Mouse (Mus musculus): ENCODE data around the gene Slc6a6.

The Slc6a6 gene

GRCm38 (mm10) chr6:91700823-91701621 lies 17.2 kb downstream of the Slc6a6 start:
- no peak for DNase-seq (ENCODE audit: low spot score in 2 of 2)

DNA sequence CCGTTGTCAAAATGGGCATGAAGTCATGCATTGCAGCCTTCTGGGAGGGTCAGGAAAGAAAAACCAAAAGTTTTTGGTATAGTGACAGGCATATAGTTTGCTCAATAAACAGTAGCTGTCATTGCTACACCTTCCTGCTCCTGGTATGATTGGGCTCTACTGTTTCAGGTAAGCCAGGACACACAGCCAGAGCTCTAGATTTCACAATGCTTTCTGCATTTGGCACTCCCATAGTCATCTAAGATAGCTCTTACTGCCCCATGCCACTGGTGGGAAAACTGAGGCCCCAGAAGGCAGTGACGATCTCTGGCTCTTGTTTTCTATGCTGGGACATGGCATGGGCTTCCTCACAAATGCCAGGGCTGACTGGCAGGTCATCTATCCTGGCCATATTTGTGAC lies 19.6 kb downstream of the Slc6a6 start:
- no peak for DNase-seq (ENCODE audit: low spot score in 2 of 2)

DNA sequence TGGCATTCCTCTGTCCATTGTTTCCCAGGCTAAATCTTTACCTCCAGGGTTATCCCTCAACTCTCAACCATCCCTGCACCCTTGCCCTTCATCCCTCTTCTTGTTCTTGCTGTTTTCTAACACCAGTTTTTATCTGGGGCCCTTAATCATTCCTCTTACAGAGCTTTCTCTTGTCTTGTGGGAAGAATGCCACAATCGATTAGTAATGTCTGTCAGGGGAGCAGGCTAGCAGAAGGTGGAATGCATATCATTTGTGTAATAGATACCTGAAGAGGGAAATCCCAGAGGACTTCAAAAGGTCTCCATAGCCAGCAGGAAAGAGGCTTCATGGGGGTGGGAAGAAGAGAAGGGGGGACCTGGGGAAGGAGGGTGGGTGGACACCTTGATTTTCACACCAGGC lies 20.6 kb downstream of the Slc6a6 start:
- DNase-seq (ENCODE audit: low spot score in 2 of 2) = no peak

GRCm38 (mm10) chr6:91705651-91706050 lies 21.8 kb downstream of the Slc6a6 start:
- no peak for DNase-seq (ENCODE audit: low spot score in 2 of 2)

DNA sequence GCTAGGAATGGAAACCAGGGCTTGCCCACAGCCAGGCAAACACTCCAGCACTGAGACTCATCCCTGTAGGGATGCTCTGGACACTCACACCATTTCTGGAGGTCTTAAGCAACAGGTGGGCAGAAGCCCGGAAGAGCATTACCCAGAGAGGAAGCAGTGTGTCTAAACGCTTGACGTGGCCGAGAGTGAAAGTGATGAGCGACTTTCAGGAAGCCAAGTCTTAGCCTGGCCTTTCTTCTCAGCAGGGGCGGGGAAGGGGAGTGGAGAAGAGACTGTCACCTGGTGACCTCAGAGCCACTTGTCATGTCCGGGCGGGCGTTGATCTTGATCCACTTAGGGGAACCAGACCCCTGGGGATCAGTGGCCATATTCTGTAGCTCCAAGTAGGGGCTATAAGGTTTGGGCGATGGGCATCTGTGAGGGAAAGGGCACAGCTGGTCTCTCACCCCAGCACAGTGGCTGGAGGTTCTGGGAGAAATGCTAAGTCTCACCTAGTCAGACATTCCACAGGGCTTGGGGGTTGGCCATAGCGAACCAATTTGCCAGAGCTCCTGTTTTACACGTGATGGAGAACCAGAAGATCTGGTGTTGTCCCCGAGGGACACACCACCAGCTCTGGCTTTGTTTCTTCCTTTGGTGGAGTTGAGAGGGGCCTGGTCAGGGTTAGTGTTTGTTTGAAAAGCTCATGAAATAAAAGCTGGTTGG lies 22.4 kb downstream of the Slc6a6 start:
- peak in 1 of 2 experiments; percentile 62 for DNase-seq (ENCODE audit: low spot score in 2 of 2)

GRCm38 (mm10) chr6:91707276-91707885 lies 23.5 kb downstream of the Slc6a6 start:
- DNase-seq (ENCODE audit: low spot score in 2 of 2) = no peak

DNA sequence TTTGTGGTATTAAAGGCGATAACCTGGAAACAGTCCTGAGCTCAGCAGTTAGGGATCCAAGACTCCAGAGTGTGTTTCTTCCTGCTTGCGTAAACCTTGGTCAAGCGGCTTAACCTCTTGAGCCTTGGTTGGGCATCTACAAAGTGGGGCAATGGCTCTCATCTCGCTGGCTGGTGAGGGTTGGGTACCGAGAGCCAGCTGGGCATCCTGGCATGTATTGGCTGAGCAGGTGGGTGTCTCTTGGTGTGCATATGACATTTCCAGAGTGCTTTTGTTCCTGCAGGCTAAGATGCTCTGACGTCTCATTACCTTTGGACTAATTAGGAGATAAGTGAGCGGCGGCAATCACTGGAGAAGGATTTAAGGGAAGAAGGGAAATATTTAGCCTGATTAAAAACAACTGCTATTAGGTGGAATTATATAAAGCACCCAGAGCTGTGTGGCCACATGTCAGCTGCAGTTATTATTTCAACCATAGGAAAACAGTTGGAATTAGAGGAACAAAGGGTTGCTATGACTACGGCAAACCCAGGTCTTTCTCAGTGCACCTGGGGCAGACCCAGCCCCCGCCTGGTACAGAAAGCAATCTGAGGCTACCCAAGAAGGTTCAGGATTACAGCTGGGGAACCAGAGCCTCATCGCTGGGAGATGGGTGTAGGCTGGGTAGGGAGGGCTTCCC lies 24.2 kb downstream of the Slc6a6 start:
- no peak for DNase-seq (ENCODE audit: low spot score in 2 of 2)

- no peak for DNase-seq (ENCODE audit: low spot score in 2 of 2)
These were observed 25.1 kb downstream of the Slc6a6 start for GRCm38 (mm10) chr6:91708919-91709318.

DNA sequence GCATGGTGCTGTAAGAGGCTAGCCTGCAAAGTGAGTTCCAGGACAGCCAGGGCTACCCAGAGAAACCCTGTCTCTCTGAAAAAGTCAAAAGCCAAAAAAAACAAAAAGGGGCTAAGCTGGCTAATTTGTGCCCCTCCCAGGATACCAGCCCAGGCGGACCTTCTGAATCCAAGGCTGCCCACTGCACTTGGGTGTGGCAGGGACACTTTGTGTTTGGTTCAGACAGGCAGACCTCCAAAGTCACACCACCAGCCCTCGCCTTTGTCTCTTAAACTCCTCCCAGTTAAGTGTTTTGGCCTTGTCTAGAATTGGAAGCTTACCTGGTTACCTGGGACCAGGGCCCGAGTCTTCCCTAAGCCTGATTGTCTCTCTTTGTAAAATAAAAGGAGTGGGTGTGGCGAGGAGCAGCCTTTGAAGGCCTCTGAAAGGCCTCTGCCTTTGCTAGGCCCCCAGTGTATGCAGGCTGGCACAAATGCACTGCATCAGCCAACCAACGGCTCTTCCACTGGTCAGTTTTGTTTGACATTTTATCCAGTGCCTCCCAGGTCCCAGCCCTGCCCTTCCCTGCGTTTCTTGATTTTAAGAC lies 26.6 kb downstream of the Slc6a6 start:
- no peak for DNase-seq (ENCODE audit: low spot score in 2 of 2)

DNA sequence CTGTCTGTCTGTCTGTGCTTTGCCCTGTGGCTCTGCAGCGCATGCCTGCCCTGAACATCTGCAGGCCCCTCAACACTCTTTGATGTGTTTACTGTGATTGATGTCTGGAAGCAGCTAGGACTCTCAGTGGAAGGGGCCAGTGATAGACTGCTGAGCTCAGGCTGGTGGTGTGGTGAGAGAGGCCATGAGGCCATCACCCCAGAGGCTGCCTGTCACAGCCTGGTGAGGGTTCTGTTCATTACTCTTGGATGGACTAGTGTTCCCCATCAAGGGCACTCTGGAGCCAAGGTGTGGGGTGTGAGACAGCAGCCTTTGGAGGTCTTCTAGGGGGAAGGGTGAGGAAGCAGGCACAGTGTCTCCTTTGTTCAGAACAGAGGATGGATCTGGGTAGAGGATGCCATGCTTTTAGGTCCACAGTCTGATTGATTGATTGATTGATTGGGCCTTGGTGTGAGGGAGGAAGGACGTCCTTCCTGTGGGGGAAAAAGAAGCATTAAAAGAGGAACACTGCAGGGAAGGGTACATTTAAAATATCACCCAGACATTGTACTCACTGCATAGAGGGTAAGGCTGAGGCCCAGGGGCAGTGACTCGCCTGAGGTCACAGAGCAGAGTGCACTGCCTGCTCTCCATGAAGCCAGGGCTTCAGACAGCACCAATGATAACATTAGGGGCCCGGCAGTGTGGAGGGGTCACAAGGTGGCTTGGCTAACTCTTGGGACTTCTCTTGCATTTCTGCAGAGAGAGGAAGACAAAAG lies 28.4 kb downstream of the Slc6a6 start:
- no peak for DNase-seq (ENCODE audit: low spot score in 2 of 2)

DNA sequence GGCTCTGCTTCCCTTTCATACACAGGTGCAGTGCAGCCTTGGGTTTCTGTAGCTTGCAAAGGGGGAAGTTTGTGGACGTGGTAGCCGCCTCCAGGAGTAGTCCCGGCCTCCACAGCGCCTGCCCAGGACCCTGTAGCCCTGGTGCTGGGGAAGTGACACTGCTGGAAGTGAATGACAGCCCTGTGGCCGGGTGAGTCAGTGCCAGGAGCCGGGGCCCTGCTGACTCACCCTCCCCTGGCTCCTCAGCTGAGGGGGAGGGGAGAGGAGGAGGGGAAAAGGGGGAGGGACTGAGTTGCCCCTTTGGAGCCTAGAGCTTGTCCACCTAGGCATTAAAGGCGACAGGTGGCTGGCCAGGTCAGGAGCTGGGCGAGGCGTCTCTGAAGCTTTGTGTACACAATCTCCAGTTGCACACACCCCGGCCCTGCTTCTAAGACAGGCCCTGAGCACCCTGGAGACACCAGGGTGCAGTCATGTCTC lies 29.0 kb downstream of the Slc6a6 start:
- peak in 1 of 2 experiments; percentile 47 for DNase-seq (ENCODE audit: low spot score in 2 of 2)

GRCm38 (mm10) chr6:91713370-91713896 lies 29.6 kb downstream of the Slc6a6 start:
- DNase-seq (ENCODE audit: low spot score in 2 of 2) = no peak

GRCm38 (mm10) chr6:91715023-91715422 lies 31.2 kb downstream of the Slc6a6 start:
- no peak for DNase-seq (ENCODE audit: low spot score in 2 of 2)

DNA sequence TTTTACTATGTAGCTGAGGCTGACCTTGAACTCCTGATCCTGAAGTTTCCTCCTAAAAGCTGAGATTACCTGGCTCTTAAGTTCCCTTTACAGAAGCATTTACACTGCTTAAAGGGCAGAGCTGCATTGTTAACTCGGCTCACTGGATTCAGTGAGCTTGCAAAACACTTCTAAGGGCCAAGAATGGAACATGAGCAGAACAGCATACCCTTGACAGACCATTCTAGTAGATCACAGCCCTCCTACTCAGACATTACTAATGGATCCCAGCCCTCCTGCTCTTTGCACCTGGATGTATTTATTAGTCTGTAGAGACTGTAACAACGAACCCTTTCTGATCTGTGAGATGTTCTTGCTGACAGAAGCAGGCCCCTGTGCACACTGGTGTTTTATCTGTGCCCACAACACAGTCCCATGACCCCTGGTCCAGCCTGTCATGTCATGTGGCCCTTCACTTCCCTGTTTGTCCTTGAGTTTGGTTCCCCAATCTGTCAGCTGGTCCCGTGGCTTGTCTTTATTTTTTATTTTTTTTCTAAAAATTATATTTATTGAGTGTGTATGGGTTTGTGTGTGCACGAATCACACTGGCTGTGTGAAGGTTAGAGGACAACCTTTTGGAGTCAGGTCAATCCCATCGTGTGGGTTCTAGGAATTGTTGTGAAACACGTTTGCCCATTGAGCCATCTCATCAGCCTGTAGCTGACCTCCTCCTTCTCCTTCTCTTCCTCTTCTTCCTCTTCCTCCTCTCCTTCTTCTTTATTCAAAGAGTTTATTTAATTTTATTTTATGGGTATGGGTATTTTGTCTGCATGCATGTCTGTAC lies 32.3 kb downstream of the Slc6a6 start:
- DNase-seq (ENCODE audit: low spot score in 2 of 2) = no peak

DNA sequence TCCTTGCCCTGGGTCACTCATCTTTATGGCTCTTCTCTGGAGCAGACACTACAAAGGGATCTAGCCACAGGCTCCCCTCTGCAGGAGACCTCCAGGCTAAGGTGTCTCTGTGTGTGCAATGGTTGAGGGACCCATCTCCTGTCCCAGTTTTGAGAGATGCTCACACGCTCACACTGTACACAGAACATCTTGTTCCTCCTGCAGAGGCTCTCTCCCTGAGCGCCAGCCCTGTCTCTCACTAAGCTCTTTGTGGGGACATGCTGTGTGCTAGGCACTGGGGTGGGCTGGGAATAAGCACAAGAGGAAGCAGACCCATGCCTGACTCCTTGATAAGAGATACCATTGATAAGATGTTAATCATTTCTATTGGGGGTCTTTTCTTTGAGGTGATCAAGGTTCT lies 34.2 kb downstream of the Slc6a6 start:
- no peak for DNase-seq (ENCODE audit: low spot score in 2 of 2)

DNA sequence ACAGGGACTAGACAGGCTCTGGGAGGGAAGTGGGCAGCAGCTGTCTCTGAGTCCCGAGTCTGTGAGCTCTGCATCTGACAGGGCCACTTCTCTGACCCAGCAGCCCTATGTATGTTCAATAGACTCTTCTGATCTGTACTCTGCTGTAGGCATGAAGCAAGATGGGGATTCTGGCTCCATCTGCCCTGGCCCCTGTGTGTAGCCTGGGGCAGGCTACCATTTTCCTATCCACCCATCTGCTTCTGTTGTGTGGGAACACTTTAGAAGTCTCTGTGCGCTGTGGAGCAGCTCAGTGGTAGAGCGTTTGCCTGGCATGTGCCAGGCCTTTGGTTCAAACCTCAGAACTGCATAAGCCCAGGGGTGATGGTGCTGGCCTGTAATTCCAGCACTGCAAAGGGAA lies 34.8 kb downstream of the Slc6a6 start:
- DNase-seq (ENCODE audit: low spot score in 2 of 2) = no peak

DNA sequence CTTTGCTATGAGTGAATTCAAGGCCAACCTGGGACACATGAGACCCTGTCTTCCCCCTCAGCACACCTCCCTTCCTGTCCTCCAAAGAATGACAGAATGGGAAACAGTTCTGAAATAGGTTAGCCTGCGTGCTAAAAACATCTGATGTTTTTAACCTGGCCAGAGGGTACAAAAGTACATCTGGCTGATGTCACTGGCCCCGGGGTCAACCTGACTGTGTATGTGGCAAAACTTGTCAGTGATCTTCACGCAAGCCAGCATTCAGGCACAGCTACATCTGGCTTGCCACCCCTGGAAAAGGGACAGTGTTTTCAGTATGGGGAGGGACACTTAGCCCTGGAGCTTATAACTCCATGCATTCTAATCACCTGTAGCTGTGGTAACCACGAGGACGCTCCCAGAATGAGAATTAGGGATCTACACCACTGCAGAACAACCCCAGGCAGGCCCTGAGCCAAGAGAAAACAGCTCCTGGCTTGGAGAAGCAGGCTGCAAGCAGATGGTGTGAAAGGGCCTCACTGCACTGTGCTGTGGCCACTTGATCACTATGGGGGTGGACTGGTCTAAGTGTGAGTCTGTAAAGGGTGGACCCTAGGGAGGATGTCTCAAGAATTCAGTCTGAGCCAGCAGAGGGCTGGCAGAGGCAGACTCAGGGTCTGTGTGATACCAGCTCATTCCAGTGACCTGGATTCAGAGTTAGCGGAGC lies 35.3 kb downstream of the Slc6a6 start:
- no peak for DNase-seq (ENCODE audit: low spot score in 2 of 2)

- DNase-seq (ENCODE audit: low spot score in 2 of 2) = no peak
These were observed 36.1 kb downstream of the Slc6a6 start for GRCm38 (mm10) chr6:91719865-91720533.

All from spleen, postnatal 10 days (tissue).